Mouse (Mus musculus) forebrain, embryonic 11.5 days (tissue): ENCODE results near the gene Cdkn2c. TPM values are rescaled to one million over a fixed set of nuclear protein-coding genes. Genes with fewer than 3 reads are reported as not detected.

ENCODE experiments used
- ATAC-seq: fragments of 200-750 bp; cut with Nextera tagmentation; replicated peaks from 2 replicates; pipeline ENCODE4 v1.8.0; 2017; ENCODE audit warnings: moderate TSS enrichment; ENCODE audit not compliant: low FRiP score
- DNase-seq: peaks from one replicate; pipeline ENCODE4 v3.0.0-alpha.2; 2017; ENCODE audit warnings: low spot score
- H3K27ac ChIP-seq: fragments of 300-500 bp; sonication (generic); 2 replicates; pipeline ENCODE4 v1.5.1; 2014; ENCODE audit warnings: low read depth, low read length
- H3K27me3 ChIP-seq: fragments of 300-500 bp; sonication (generic); 2 replicates; pipeline ENCODE4 v1.6.1; 2014; ENCODE audit warnings: mild to moderate bottlenecking, low read length, mixed read lengths; ENCODE audit not compliant: control insufficient read depth, insufficient read depth
- H3K36me3 ChIP-seq: fragments of 300-500 bp; sonication (generic); 2 replicates; pipeline ENCODE4 v1.6.1; 2014; ENCODE audit warnings: mild to moderate bottlenecking, low read length, moderate library complexity, mixed read lengths; ENCODE audit not compliant: control insufficient read depth, insufficient read depth
- H3K4me1 ChIP-seq: fragments of 300-500 bp; sonication (generic); replicated peaks from 2 replicates; pipeline ENCODE4 v1.6.1; 2014; ENCODE audit warnings: low read length, mixed read lengths; ENCODE audit not compliant: control insufficient read depth, insufficient read depth
- H3K4me2 ChIP-seq: fragments of 300-500 bp; sonication (generic); 2 replicates; pipeline ENCODE4 v1.6.1; 2014; ENCODE audit warnings: low read depth, mild to moderate bottlenecking, low read length, moderate library complexity, mixed read lengths; ENCODE audit not compliant: severe bottlenecking
- H3K4me3 ChIP-seq: fragments of 300-500 bp; sonication (generic); 2 replicates; pipeline ENCODE4 v1.5.1; 2014; ENCODE audit warnings: low read depth, low read length
- H3K9ac ChIP-seq: fragments of 300-500 bp; sonication (generic); 2 replicates; pipeline ENCODE4 v1.6.1; 2014; ENCODE audit warnings: low read length
- H3K9me3 ChIP-seq: fragments of 300-500 bp; sonication (generic); 2 replicates; pipeline ENCODE4 v1.6.1; 2016; ENCODE audit warnings: low read length, mixed read lengths; ENCODE audit not compliant: control insufficient read depth
- WGBS: fragments of 180-500 bp; shearing (Covaris S2); extraction: QIAGEN DNeasy Blood & Tissue Kit; methylation state at CpG from one replicate; pipeline ENCODE4 v1.1.7; 2014; 5-methylcytosine and 5-hydroxymethylcytosine counted together
- polyA plus RNA-seq: library from polyadenylated mRNA; unstranded; fragments of >200 nt; fragmentation: Nextera tagmentation; extraction: Ambion mirVana; gene quantifications from 2 replicates; pipeline ENCODE4 v1.2.1, GENCODE M21; 2014

Cdkn2c gene
- polyA plus RNA-seq, 1 experiment from 2014 or later: 9.3 TPM

GRCm38 (mm10) chr4:109654701-109655100 lies 12.3 kb downstream of the Cdkn2c start:
- DNase-seq (no peak), ATAC-seq (no peak)
- 49% methylated on average over 2 of the region's 2 CpGs for WGBS
- H3K27me3 ChIP-seq: peaks cover 47% of the 10 kb centered on the region
- H3K4me2 ChIP-seq: no peak overlapping the region
- H3K9ac ChIP-seq: no peak overlapping the region
- H3K9me3 ChIP-seq: no peaks in the 10 kb centered on the region
- peaks cover 8% of the 10 kb centered on the region for H3K4me1 ChIP-seq
- no peak overlapping the region for H3K27ac ChIP-seq
- no peak overlapping the region for H3K4me3 ChIP-seq
- no peaks in the 10 kb centered on the region for H3K36me3 ChIP-seq

GRCm38 (mm10) chr4:109653251-109653650 lies 13.7 kb downstream of the Cdkn2c start:
- H3K27ac ChIP-seq: no peak overlapping the region
- no peaks in the 10 kb centered on the region for H3K36me3 ChIP-seq
- H3K4me3 ChIP-seq: no peak overlapping the region
- no peak for ATAC-seq
- H3K9me3 ChIP-seq: no peaks in the 10 kb centered on the region
- H3K27me3 ChIP-seq: peaks cover 37% of the 10 kb centered on the region
- no peak overlapping the region for H3K9ac ChIP-seq
- H3K4me2 ChIP-seq: no peak overlapping the region
- no peak for DNase-seq
- H3K4me1 ChIP-seq: peaks cover 8% of the 10 kb centered on the region

GRCm38 (mm10) chr4:109649331-109649730 lies 17.7 kb downstream of the Cdkn2c start:
- no peak for ATAC-seq
- 86% methylated on average over 5 of the region's 5 CpGs for WGBS

GRCm38 (mm10) chr4:109647281-109647680 lies 19.7 kb downstream of the Cdkn2c start:
- no peak overlapping the region for H3K27ac ChIP-seq
- no peaks in the 10 kb centered on the region for H3K4me1 ChIP-seq
- ATAC-seq (no peak), DNase-seq (no peak)
- peaks cover 2% of the 10 kb centered on the region; the same call in 1 of the 2 replicates for H3K27me3 ChIP-seq
- no peaks in the 10 kb centered on the region for H3K9me3 ChIP-seq
- H3K4me3 ChIP-seq: no peak overlapping the region
- H3K9ac ChIP-seq: no peak overlapping the region
- no peak overlapping the region for H3K4me2 ChIP-seq
- H3K36me3 ChIP-seq: no peaks in the 10 kb centered on the region
- WGBS: 72% methylated on average over 4 of the region's 4 CpGs

More at GRCm38 (mm10) chr4:109649331-109649730, 17.7 kb downstream of the Cdkn2c start:
- no peak for DNase-seq
- H3K4me2 ChIP-seq: no peak overlapping the region
- H3K36me3 ChIP-seq: no peaks in the 10 kb centered on the region
- H3K9me3 ChIP-seq: no peaks in the 10 kb centered on the region
- H3K9ac ChIP-seq: no peak overlapping the region
- H3K4me1 ChIP-seq: no peaks in the 10 kb centered on the region
- H3K27me3 ChIP-seq: peaks cover 6% of the 10 kb centered on the region; the same call in 1 of the 2 replicates
- H3K27ac ChIP-seq: no peak overlapping the region
- no peak overlapping the region for H3K4me3 ChIP-seq

- no peak for ATAC-seq
- H3K36me3 ChIP-seq: no peaks in the 10 kb centered on the region
- DNase-seq: no peak
- no peak overlapping the region for H3K4me3 ChIP-seq
- no peaks in the 10 kb centered on the region for H3K9me3 ChIP-seq
- 89% methylated on average over 3 of the region's 3 CpGs for WGBS
- no peaks in the 10 kb centered on the region for H3K27me3 ChIP-seq
- no peaks in the 10 kb centered on the region for H3K4me1 ChIP-seq
- no peak overlapping the region for H3K4me2 ChIP-seq
- no peak overlapping the region for H3K27ac ChIP-seq
- no peak overlapping the region for H3K9ac ChIP-seq
Observed at GRCm38 (mm10) chr4:109641451-109641850, 25.5 kb downstream of the Cdkn2c start.

GRCm38 (mm10) chr4:109640141-109640540 lies 26.8 kb downstream of the Cdkn2c start:
- no peak for DNase-seq
- H3K36me3 ChIP-seq: no peaks in the 10 kb centered on the region
- no peaks in the 10 kb centered on the region for H3K9me3 ChIP-seq
- ATAC-seq: no peak
- no peaks in the 10 kb centered on the region for H3K4me1 ChIP-seq
- 95% methylated on average over 7 of the region's 7 CpGs for WGBS
- no peak overlapping the region for H3K4me2 ChIP-seq
- H3K27me3 ChIP-seq: no peaks in the 10 kb centered on the region
- no peak overlapping the region for H3K9ac ChIP-seq
- H3K27ac ChIP-seq: no peak overlapping the region
- H3K4me3 ChIP-seq: no peak overlapping the region

GRCm38 (mm10) chr4:109639356-109639755 lies 27.6 kb downstream of the Cdkn2c start:
- Histone ChIP-seq H3K4me2 (no peak overlapping the region), H3K27ac (no peak overlapping the region), H3K36me3 (no peaks in the 10 kb centered on the region), H3K4me1 (no peaks in the 10 kb centered on the region), H3K27me3 (no peaks in the 10 kb centered on the region), H3K9me3 (no peaks in the 10 kb centered on the region), H3K4me3 (no peak overlapping the region), H3K9ac (no peak overlapping the region)
- no peak for DNase-seq
- no peak for ATAC-seq
- 91% methylated on average over 9 of the region's 9 CpGs for WGBS

GRCm38 (mm10) chr4:109634971-109635370 lies 32.0 kb downstream of the Cdkn2c start:
- Histone ChIP-seq H3K9ac (no peak overlapping the region), H3K4me2 (no peak overlapping the region), H3K9me3 (no peaks in the 10 kb centered on the region), H3K27me3 (no peaks in the 10 kb centered on the region), H3K36me3 (no peaks in the 10 kb centered on the region), H3K4me3 (no peak overlapping the region), H3K27ac (no peak overlapping the region), H3K4me1 (no peaks in the 10 kb centered on the region)
- DNase-seq: no peak
- 93% methylated on average over 2 of the region's 2 CpGs for WGBS
- ATAC-seq: no peak

GRCm38 (mm10) chr4:109631029-109631428 lies 36.0 kb downstream of the Cdkn2c start:
- H3K4me3 ChIP-seq: no peak overlapping the region
- DNase-seq: no peak
- no peak overlapping the region for H3K4me2 ChIP-seq
- H3K4me1 ChIP-seq: no peaks in the 10 kb centered on the region
- H3K36me3 ChIP-seq: no peaks in the 10 kb centered on the region
- H3K27ac ChIP-seq: no peak overlapping the region
- H3K9ac ChIP-seq: no peak overlapping the region
- H3K27me3 ChIP-seq: no peaks in the 10 kb centered on the region
- 89% methylated on average over 4 of the region's 4 CpGs for WGBS
- no peaks in the 10 kb centered on the region for H3K9me3 ChIP-seq
- no peak for ATAC-seq
